Mouse (Mus musculus): ENCODE results near the gene Il17c. TPM values are rescaled to one million over a fixed set of nuclear protein-coding genes. Genes with fewer than 3 reads are reported as not detected.

Il17c gene
- polyA plus RNA-seq, 1 experiment from 2014 or later: 0.57 TPM

GRCm38 (mm10) chr8:122443262-122444006 is 21.6 kb downstream of the Il17c start, which contains the start of gene Mvd:
Mvd (minus strand) TSS chr8:122443422.
- Histone ChIP-seq H3K9ac (ENCODE audit: low read length) (peak within 1 kb of the TSS; percentile 94), H3K27me3 (ENCODE audit: control insufficient read depth, insufficient read depth, low read length) (no peaks in the 10 kb centered on the region), H3K9me3 (ENCODE audit: control insufficient read depth, low read length) (no peaks in the 10 kb centered on the region), H3K4me2 (ENCODE audit: low read depth) (peak within 1 kb of the TSS; percentile 69), H3K36me3 (ENCODE audit: control insufficient read depth, insufficient read depth, low read length) (peaks cover 3% of the 10 kb centered on the region; the same call in 1 of the 2 replicates), H3K27ac (ENCODE audit: low read depth, low read length) (peak within 1 kb of the TSS; percentile 96), H3K4me3 (ENCODE audit: low read depth, low read length) (peak within 1 kb of the TSS; percentile 74), H3K4me1 (ENCODE audit: control insufficient read depth, insufficient read depth, low read length) (peaks cover 7% of the 10 kb centered on the region; the same call in 1 of the 2 replicates)
- under 1% methylated on average over 47 of the region's 47 CpGs for WGBS
- peak; percentile 98 for ATAC-seq (ENCODE audit: insufficient read depth, low FRiP score, low TSS enrichment)
- peak; percentile 99 for DNase-seq (ENCODE audit: low spot score)

GRCm38 (mm10) chr8:122444058-122444748 is 22.4 kb downstream of the Il17c start:
- WGBS: 40% methylated on average over 19 of the region's 19 CpGs
- Histone ChIP-seq H3K27ac (ENCODE audit: low read depth, low read length) (peak overlapping the region; percentile 96), H3K4me1 (ENCODE audit: control insufficient read depth, insufficient read depth, low read length) (peaks cover 7% of the 10 kb centered on the region; the same call in 1 of the 2 replicates), H3K4me3 (ENCODE audit: low read depth, low read length) (peak overlapping the region; percentile 74), H3K4me2 (ENCODE audit: low read depth) (peak overlapping the region; percentile 57), H3K9me3 (ENCODE audit: control insufficient read depth, low read length) (no peaks in the 10 kb centered on the region), H3K27me3 (ENCODE audit: control insufficient read depth, insufficient read depth, low read length) (no peaks in the 10 kb centered on the region), H3K9ac (ENCODE audit: low read length) (peak overlapping the region; percentile 94), H3K36me3 (ENCODE audit: control insufficient read depth, insufficient read depth, low read length) (peaks cover 3% of the 10 kb centered on the region; the same call in 1 of the 2 replicates)
- no peak for ATAC-seq (ENCODE audit: insufficient read depth, low FRiP score, low TSS enrichment)
- peak; percentile 66 for DNase-seq (ENCODE audit: low spot score)

- no peaks in the 10 kb centered on the region for H3K27me3 ChIP-seq (ENCODE audit: control insufficient read depth, insufficient read depth, low read length)
- no peak overlapping the region; the same call in 1 of the 2 replicates for H3K9ac ChIP-seq (ENCODE audit: low read length)
- DNase-seq (ENCODE audit: low spot score): no peak
- no peaks in the 10 kb centered on the region for H3K36me3 ChIP-seq (ENCODE audit: control insufficient read depth, insufficient read depth, low read length)
- ATAC-seq (ENCODE audit: insufficient read depth, low FRiP score, low TSS enrichment): no peak
- H3K27ac ChIP-seq (ENCODE audit: low read depth, low read length): no peak overlapping the region
- H3K4me1 ChIP-seq (ENCODE audit: control insufficient read depth, insufficient read depth, low read length): peaks cover 7% of the 10 kb centered on the region; the same call in 1 of the 2 replicates
- WGBS: 69% methylated on average over 3 of the region's 3 CpGs
- H3K4me2 ChIP-seq (ENCODE audit: low read depth): no peak overlapping the region
- no peaks in the 10 kb centered on the region for H3K9me3 ChIP-seq (ENCODE audit: control insufficient read depth, low read length)
- no peak overlapping the region for H3K4me3 ChIP-seq (ENCODE audit: low read depth, low read length)
Observed at GRCm38 (mm10) chr8:122445203-122445602, 23.4 kb downstream of the Il17c start.

GRCm38 (mm10) chr8:122451161-122451703 is 29.4 kb downstream of the Il17c start:
- WGBS: 82% methylated on average over 7 of the region's 7 CpGs
- Histone ChIP-seq H3K36me3 (ENCODE audit: control insufficient read depth, insufficient read depth, low read length) (no peaks in the 10 kb centered on the region), H3K27me3 (ENCODE audit: control insufficient read depth, insufficient read depth, low read length) (no peaks in the 10 kb centered on the region), H3K4me3 (ENCODE audit: low read depth, low read length) (no peak overlapping the region), H3K4me2 (ENCODE audit: low read depth) (no peak overlapping the region), H3K27ac (ENCODE audit: low read depth, low read length) (no peak overlapping the region), H3K9me3 (ENCODE audit: control insufficient read depth, low read length) (no peaks in the 10 kb centered on the region), H3K9ac (ENCODE audit: low read length) (no peak overlapping the region), H3K4me1 (ENCODE audit: control insufficient read depth, insufficient read depth, low read length) (no peaks in the 10 kb centered on the region)
- no peak for DNase-seq (ENCODE audit: low spot score)
- no peak for ATAC-seq (ENCODE audit: insufficient read depth, low FRiP score, low TSS enrichment)

GRCm38 (mm10) chr8:122452154-122452553 is 30.3 kb downstream of the Il17c start:
- Histone ChIP-seq H3K9ac (ENCODE audit: low read length) (no peak overlapping the region; the same call in 1 of the 2 replicates), H3K27me3 (ENCODE audit: control insufficient read depth, insufficient read depth, low read length) (no peaks in the 10 kb centered on the region), H3K9me3 (ENCODE audit: control insufficient read depth, low read length) (no peaks in the 10 kb centered on the region), H3K4me1 (ENCODE audit: control insufficient read depth, insufficient read depth, low read length) (no peaks in the 10 kb centered on the region), H3K4me2 (ENCODE audit: low read depth) (no peak overlapping the region), H3K4me3 (ENCODE audit: low read depth, low read length) (no peak overlapping the region), H3K27ac (ENCODE audit: low read depth, low read length) (no peak overlapping the region), H3K36me3 (ENCODE audit: control insufficient read depth, insufficient read depth, low read length) (no peaks in the 10 kb centered on the region)
- no peak for ATAC-seq (ENCODE audit: insufficient read depth, low FRiP score, low TSS enrichment)
- no peak for DNase-seq (ENCODE audit: low spot score)
- whole genome bisulfite sequencing: 85% methylated on average over 10 of the region's 10 CpGs

GRCm38 (mm10) chr8:122454409-122454808 is 32.6 kb downstream of the Il17c start:
- no peak for ATAC-seq (ENCODE audit: insufficient read depth, low FRiP score, low TSS enrichment)
- 91% methylated on average over 6 of the region's 6 CpGs for WGBS

GRCm38 (mm10) chr8:122457171-122457570 is 35.4 kb downstream of the Il17c start:
- ATAC-seq (ENCODE audit: insufficient read depth, low FRiP score, low TSS enrichment): no peak
- H3K36me3 ChIP-seq (ENCODE audit: control insufficient read depth, insufficient read depth, low read length): no peaks in the 10 kb centered on the region
- H3K4me2 ChIP-seq (ENCODE audit: low read depth): no peak overlapping the region
- peaks cover 12% of the 10 kb centered on the region; the same call in 1 of the 2 replicates for H3K4me1 ChIP-seq (ENCODE audit: control insufficient read depth, insufficient read depth, low read length)
- H3K27me3 ChIP-seq (ENCODE audit: control insufficient read depth, insufficient read depth, low read length): peaks cover 32% of the 10 kb centered on the region
- no peak overlapping the region for H3K27ac ChIP-seq (ENCODE audit: low read depth, low read length)
- 84% methylated on average over 11 of the region's 11 CpGs for WGBS
- no peak for DNase-seq (ENCODE audit: low spot score)
- H3K9me3 ChIP-seq (ENCODE audit: control insufficient read depth, low read length): no peaks in the 10 kb centered on the region
- H3K4me3 ChIP-seq (ENCODE audit: low read depth, low read length): no peak overlapping the region
- H3K9ac ChIP-seq (ENCODE audit: low read length): no peak overlapping the region

More at GRCm38 (mm10) chr8:122454409-122454808, 32.6 kb downstream of the Il17c start:
- H3K4me3 ChIP-seq (ENCODE audit: low read depth, low read length): no peak overlapping the region
- peaks cover 9% of the 10 kb centered on the region for H3K27me3 ChIP-seq (ENCODE audit: control insufficient read depth, insufficient read depth, low read length)
- no peak for DNase-seq (ENCODE audit: low spot score)
- H3K9me3 ChIP-seq (ENCODE audit: control insufficient read depth, low read length): no peaks in the 10 kb centered on the region
- H3K9ac ChIP-seq (ENCODE audit: low read length): no peak overlapping the region
- H3K36me3 ChIP-seq (ENCODE audit: control insufficient read depth, insufficient read depth, low read length): no peaks in the 10 kb centered on the region
- H3K4me2 ChIP-seq (ENCODE audit: low read depth): no peak overlapping the region
- no peak overlapping the region for H3K27ac ChIP-seq (ENCODE audit: low read depth, low read length)
- no peaks in the 10 kb centered on the region for H3K4me1 ChIP-seq (ENCODE audit: control insufficient read depth, insufficient read depth, low read length)

GRCm38 (mm10) chr8:122459218-122459900 is 37.5 kb downstream of the Il17c start:
- peaks cover 12% of the 10 kb centered on the region; the same call in 1 of the 2 replicates for H3K4me1 ChIP-seq (ENCODE audit: control insufficient read depth, insufficient read depth, low read length)
- no peak overlapping the region for H3K4me3 ChIP-seq (ENCODE audit: low read depth, low read length)
- ATAC-seq (ENCODE audit: insufficient read depth, low FRiP score, low TSS enrichment) (no peak), DNase-seq (ENCODE audit: low spot score) (no peak)
- peaks cover 32% of the 10 kb centered on the region for H3K27me3 ChIP-seq (ENCODE audit: control insufficient read depth, insufficient read depth, low read length)
- WGBS: 59% methylated on average over 5 of the region's 6 CpGs
- H3K9ac ChIP-seq (ENCODE audit: low read length): no peak overlapping the region
- no peak overlapping the region for H3K4me2 ChIP-seq (ENCODE audit: low read depth)
- no peaks in the 10 kb centered on the region for H3K36me3 ChIP-seq (ENCODE audit: control insufficient read depth, insufficient read depth, low read length)
- no peak overlapping the region for H3K27ac ChIP-seq (ENCODE audit: low read depth, low read length)
- H3K9me3 ChIP-seq (ENCODE audit: control insufficient read depth, low read length): no peaks in the 10 kb centered on the region

Data from neural tube, embryonic 11.5 days (tissue).